Mouse (Mus musculus) regulatory T cell (primary cell): ENCODE measurements at regions not wholly inside any gene's neighbourhood (a gene's known extent, or its start where the extent isn't known, plus 50 kb on each side); places are given as distances from the start of the nearest gene placed in this dataset.

Experiments
- in situ Hi-C: fragments of 300-600 bp; cut with MboI, MseI; formaldehyde crosslinking; loops from one replicate; pipeline ENCODE4 v1.15.1; 2025; ENCODE audit warnings: high pct_unique_total_duplicates

DNA sequence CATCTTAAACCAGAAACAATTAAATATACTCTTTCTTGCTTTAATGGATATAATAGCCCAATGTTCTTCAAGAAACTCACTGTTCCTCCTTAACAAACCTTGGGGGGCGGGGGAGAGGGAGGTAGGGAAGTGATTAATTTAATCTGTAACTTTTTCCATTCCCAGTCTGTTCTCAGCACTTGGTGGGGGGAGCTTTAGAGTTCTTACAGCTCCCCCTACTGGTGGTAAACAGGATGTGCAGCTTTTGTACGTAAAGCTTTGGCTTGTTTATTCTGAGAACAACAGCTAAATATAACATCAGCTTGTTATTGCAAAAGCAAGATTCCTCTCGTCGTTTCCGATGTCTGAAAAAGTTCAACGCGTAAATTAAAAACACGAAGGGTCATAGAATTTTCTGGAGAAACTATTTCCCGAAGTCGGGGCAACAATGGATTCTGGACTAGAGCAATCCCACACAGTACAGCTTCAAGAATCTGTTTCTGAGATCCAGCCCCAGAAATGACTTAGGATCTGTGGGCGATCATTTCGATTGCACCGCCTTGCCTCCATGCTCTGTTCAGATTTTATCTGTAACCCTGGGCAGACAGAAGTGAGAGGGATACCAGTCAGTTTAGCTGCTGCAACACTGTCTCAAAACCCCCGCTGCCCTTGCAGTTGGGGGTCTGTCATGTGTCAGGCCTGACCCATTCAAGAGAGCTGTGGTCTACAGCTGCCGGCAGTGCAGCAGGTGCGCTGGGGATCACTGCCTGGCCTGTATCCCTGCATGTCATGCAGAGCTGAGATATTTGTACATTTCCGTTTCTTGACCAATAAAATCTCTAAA lies 183.1 kb upstream of the Ednrb start:
- in situ Hi-C loops = loop anchor here (5.0 to 25.0 kb wide), 2 partner anchors 300 to 440 kb away; no protein-coding TSS in a partner anchor

GRCm38 (mm10) chr14:104008538-104008937 lies 164.3 kb upstream of the Ednrb start:
- in situ Hi-C loops = loop anchor here (10.0 kb wide), 1 partner anchor 1064 kb away; no protein-coding TSS in a partner anchor

DNA sequence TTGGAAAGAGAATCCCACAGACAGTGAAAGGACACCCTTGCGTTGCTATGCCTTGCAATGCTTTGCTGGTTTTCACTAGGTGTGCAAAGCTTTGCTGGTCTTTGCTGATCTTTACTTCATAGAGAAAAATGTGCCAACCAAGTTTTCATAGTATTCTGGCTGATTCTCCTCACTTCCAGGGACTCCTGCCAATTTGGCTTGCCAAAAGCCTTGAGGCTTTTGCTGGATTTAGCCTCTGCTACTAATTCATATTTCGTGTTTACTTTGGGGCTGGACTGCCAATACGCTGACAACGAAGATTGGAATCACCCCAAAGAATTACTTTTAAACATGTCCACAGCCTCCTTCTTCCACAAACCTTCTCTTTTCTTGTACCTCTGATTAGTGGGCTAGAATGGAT lies 162.2 kb upstream of the Ednrb start:
- in situ Hi-C loops = loop anchor here (10.0 kb wide), 1 partner anchor 1062 kb away; no protein-coding TSS in a partner anchor

DNA sequence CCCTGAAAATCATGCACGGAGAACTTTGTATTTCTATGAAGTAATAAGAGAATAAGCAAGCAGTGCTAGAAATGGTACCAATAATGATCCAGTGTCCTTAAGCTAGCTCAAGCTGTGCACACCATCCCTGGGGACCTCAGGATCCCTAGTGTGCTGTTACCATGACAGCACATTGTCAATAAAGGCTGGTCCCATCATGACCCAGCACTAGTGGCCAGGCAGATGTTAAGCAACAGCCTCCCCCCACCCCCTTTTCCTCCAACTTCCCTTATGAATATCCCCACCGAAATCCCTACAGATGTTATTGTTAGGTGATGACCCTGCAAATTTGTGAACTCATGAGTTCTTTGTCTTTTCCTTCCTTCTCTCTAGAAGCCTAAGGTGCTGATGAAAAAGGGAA lies 160.9 kb upstream of the Ednrb start:
- in situ Hi-C loops = loop anchor here (10.0 kb wide), 1 partner anchor 1060 kb away; no protein-coding TSS in a partner anchor

DNA sequence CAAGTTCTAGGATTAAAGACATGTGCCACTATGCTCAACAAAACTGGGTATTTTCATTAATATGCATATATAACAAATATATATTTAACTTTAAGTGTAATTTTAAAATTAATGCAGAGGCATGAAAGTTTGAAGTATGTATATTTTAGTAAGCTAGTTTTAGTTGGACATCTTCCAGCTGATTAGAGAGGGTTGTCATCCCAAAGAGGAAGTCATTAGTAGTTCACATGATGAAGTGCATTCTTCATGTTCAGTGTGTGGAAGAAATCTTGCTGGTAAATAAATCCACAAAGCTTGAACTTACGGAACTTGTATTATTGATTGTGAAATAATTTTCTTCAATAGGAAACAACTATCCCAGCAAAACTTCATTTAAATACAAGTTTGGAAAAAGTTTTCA lies 158.2 kb upstream of the Ednrb start:
- in situ Hi-C loops = loop anchor here (10.0 kb wide), 1 partner anchor 1058 kb away; no protein-coding TSS in a partner anchor

- in situ Hi-C loops = no loop called here
These were observed 146.2 kb upstream of the Ednrb start for GRCm38 (mm10) chr14:103990418-103990817.

DNA sequence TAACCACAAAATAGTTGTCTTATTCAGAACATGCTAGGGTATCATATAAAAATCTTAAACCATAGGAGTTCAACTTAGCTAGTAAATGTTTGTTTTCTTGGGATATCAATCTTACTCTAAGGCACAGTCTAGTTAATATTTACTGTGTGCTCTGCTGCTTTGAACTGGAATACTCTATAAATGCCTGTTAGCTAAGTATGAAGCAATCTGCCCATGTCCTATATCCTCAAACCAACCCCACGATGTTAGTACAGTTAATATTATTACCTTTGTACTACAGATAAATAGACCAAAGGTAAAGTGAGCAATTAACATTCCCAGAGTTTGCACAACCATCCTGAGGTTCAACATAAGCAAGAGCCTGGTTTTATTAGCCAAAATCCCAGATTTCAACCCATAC lies 145.7 kb upstream of the Ednrb start:
- in situ Hi-C loops = no loop called here

- in situ Hi-C loops = no loop called here
These were observed 143.1 kb upstream of the Ednrb start for GRCm38 (mm10) chr14:103987266-103987665.

DNA sequence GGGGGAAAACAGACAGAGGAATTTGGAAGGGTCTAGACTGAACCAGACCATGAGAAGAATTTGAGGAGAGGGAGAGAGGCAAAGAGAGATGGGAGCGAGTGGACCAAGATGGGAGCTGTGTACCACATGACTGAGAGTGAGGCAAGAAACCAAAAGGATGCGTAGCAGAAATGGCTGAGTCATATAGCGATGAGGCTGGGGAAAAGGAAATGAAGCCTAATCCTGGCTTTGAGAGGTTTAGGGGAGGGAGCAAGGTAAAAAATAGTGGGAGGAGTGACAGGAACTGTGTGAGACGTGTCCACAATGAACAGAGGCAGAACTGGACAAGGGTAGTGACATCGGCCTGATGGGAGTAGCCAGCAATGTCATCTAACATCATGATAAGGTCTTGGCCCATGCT lies 140.1 kb upstream of the Ednrb start:
- in situ Hi-C loops = no loop called here

DNA sequence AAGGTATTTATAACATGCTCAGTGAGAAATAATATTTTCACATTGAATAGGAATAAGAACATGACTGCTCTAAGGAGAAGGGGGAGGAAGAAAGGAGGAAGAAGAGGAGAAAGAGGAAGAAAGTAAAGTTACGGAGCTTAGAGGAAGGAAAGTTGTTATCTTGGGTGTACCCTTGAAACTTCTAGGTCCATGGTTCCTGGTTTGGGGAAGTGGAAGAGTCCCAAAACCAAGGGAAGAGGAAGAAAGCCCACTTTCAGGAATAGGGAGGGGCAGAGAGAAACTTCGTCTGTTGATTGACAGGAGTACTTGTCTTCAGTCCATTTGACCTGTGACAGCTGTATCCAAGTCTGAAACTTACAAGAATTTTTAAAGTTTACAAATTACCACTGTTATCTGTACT lies 134.6 kb upstream of the Ednrb start:
- in situ Hi-C loops = no loop called here

- in situ Hi-C loops = no loop called here
These were observed 133.6 kb upstream of the Ednrb start for GRCm38 (mm10) chr14:103977769-103978168.

DNA sequence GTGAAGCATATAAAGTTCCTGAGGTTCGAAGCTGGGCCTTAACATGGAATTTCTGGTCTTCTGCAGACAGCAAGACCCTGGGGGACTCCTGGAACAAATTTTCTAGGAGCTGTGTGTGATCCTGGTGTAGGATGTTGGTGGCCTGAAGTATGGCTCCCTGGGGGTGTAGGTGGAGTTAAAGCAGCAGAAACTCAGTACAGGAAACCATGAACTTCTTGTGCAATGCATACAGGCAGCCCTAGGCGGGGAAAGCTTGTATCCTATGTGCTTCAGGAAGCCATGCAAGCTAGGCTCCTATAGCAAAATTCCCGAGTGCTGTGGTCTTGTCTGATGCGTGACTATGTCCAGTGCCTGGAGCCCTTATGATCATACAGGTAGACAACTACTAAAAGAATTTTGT lies 129.8 kb upstream of the Ednrb start:
- in situ Hi-C loops = no loop called here

GRCm38 (mm10) chr14:103973111-103973510 lies 128.9 kb upstream of the Ednrb start:
- in situ Hi-C loops = no loop called here

GRCm38 (mm10) chr14:103969305-103969704 lies 125.1 kb upstream of the Ednrb start:
- in situ Hi-C loops = no loop called here

GRCm38 (mm10) chr14:103966293-103966692 lies 122.1 kb upstream of the Ednrb start:
- in situ Hi-C loops = no loop called here

DNA sequence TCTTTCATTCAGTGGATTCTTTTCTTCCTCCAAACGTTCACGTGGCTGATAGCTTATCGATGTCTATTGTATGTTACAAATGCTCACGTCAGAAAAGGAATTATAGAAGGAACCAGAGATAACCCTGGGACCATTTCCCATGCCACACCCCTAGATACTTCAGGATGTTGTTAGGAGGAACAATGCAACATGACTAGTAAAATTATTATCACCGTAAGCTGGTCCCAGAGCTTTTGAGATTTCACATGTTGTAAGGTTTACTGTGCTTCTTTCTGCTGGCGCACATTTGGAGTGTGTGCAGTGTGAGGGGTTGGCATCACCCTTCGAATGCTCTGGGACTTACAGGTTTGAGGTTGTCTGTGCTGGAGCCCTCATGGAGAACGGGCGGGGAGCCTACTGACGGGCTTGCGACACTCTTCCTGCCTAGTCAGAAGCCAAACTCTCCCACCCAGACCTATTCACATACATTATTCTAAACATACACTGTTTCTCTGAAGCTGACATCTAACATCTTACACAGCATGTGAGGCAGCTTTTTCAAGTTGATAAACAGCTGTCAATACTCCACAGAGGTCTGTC lies 118.2 kb upstream of the Ednrb start:
- in situ Hi-C loops = no loop called here

GRCm38 (mm10) chr14:103951899-103952298 lies 107.7 kb upstream of the Ednrb start:
- in situ Hi-C loops = no loop called here

DNA sequence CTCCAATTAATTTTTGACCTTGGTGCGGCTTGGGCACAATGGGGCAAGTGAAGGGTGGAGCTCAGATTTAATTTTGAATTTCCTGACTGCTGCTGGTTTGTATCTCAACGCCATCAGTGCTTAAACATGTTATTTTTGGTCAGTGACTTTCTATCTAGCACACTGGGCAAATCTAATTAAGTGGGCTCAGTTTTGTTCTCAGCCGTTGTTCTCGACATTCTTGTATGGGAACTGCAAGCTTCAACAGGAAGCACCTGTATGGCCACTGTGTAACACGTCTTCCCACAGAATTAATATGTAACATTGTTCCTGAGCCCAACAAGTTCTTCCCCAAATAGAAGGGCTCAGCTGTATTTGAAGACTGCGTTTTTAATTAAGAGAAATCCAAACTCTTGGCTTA lies 105.7 kb upstream of the Ednrb start:
- in situ Hi-C loops = no loop called here

- in situ Hi-C loops = no loop called here
These were observed 104.0 kb upstream of the Ednrb start for GRCm38 (mm10) chr14:103948026-103948777.

GRCm38 (mm10) chr14:103945753-103946152 lies 101.6 kb upstream of the Ednrb start:
- in situ Hi-C loops = no loop called here

DNA sequence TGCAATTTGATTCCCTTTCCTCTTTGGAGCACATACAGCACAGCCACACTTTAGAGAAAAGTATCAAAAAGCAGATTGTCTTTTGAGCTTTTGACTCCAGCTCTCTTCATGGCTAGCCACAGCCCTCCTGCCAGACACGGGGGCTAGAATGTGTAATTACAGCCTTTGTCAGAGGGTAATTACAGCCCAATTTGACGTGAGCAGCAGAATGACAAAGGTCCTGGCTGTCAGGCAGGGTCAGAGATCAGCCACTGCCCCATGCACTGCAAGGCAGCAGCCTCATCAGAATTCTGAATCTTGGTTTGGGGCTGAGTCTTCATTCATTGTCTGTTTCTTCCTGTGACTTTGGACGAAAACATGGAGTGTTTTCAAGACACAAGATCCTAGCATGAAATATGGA lies 95.7 kb upstream of the Ednrb start:
- in situ Hi-C loops = no loop called here

GRCm38 (mm10) chr14:103938937-103939336 lies 94.7 kb upstream of the Ednrb start:
- in situ Hi-C loops = no loop called here
